Mouse (Mus musculus) MEL (cell line): ENCODE results near the gene Zfp984.

Source experiments
- CTCF ChIP-seq, 3 experiments: IDR thresholded peaks in 2 of 3; conservative IDR thresholded peaks in 1 of 3; 2 replicates each; pipeline ENCODE4 v1.5.1; 2011 to 2012; ENCODE audit warnings: low read length in 3 of 3, low read depth in 2 of 3, mild to moderate bottlenecking in 2 of 3, improper control_type of control experiment in 1 of 3, inconsistent platforms in 1 of 3, mixed read lengths in 1 of 3, moderate library complexity in 1 of 3; ENCODE audit not compliant: control insufficient read depth in 1 of 3, insufficient read depth in 1 of 3, poor library complexity in 1 of 3, severe bottlenecking in 1 of 3
- E2F4 ChIP-seq: IDR thresholded peaks from 2 replicates; pipeline ENCODE4 v1.6.1; 2011; ENCODE audit warnings: low read depth, low read length, improper control_type of control experiment, borderline replicate concordance
- EP300 ChIP-seq, 2 experiments: IDR thresholded peaks; 2 replicates each; pipeline ENCODE4 v1.6.1; 2011; ENCODE audit warnings: improper control_type of control experiment in 2 of 2, low read length in 2 of 2, low read depth in 1 of 2, mild to moderate bottlenecking in 1 of 2
- MAZ ChIP-seq: IDR thresholded peaks from 2 replicates; pipeline ENCODE4 v1.6.1; 2012; ENCODE audit warnings: low read depth, mild to moderate bottlenecking, inconsistent platforms, low read length, improper control_type of control experiment
- MXI1 ChIP-seq: IDR thresholded peaks from 2 replicates; pipeline ENCODE4 v1.6.1; 2011; ENCODE audit warnings: mild to moderate bottlenecking, low read depth, low read length, improper control_type of control experiment
- MYC ChIP-seq: IDR thresholded peaks from 2 replicates; pipeline ENCODE4 v1.6.1; 2011; ENCODE audit warnings: low read depth, mild to moderate bottlenecking, low read length, improper control_type of control experiment, moderate library complexity
- POLR2A ChIP-seq, 2 experiments: IDR thresholded peaks; 2 replicates each; pipeline ENCODE4 v1.6.1; 2011 to 2012; ENCODE audit warnings: low read length in 2 of 2, mild to moderate bottlenecking in 2 of 2, control low read depth in 1 of 2, improper control_type of control experiment in 1 of 2, low read depth in 1 of 2, moderate library complexity in 1 of 2; ENCODE audit not compliant: control insufficient read depth in 1 of 2, insufficient read depth in 1 of 2, poor library complexity in 1 of 2
- RAD21 ChIP-seq: IDR thresholded peaks from 2 replicates; pipeline ENCODE4 v1.6.1; 2011; ENCODE audit warnings: mild to moderate bottlenecking, low read depth, low read length, improper control_type of control experiment
- UBTF ChIP-seq: IDR thresholded peaks from 2 replicates; pipeline ENCODE4 v1.6.1; 2012; ENCODE audit warnings: low read depth, mild to moderate bottlenecking, inconsistent platforms, low read length, improper control_type of control experiment, moderate library complexity, borderline replicate concordance; ENCODE audit not compliant: insufficient read depth
- USF1 ChIP-seq: IDR thresholded peaks from 2 replicates; pipeline ENCODE4 v1.6.1; 2014; ENCODE audit warnings: low read depth, mild to moderate bottlenecking, inconsistent platforms, low read length, improper control_type of control experiment, moderate library complexity
- USF2 ChIP-seq, 2 experiments: IDR thresholded peaks; 2 replicates each; pipeline ENCODE4 v1.6.1; 2011 to 2012; ENCODE audit warnings: improper control_type of control experiment in 2 of 2, low read length in 2 of 2, borderline replicate concordance in 1 of 2, inconsistent platforms in 1 of 2, low read depth in 1 of 2, mild to moderate bottlenecking in 1 of 2; ENCODE audit not compliant: insufficient read depth in 1 of 2
- ZC3H11A ChIP-seq: IDR thresholded peaks from 2 replicates; pipeline ENCODE4 v1.6.1; 2012; ENCODE audit warnings: low read depth, mild to moderate bottlenecking, inconsistent platforms, low read length, improper control_type of control experiment
- ZKSCAN1 ChIP-seq: IDR thresholded peaks from 2 replicates; pipeline ENCODE4 v1.6.1; 2012; ENCODE audit warnings: low read depth, mild to moderate bottlenecking, inconsistent platforms, low read length, improper control_type of control experiment, moderate library complexity
- ZMIZ1 ChIP-seq: IDR thresholded peaks from 2 replicates; pipeline ENCODE4 v1.6.1; 2012; ENCODE audit warnings: low read depth, mild to moderate bottlenecking, inconsistent platforms, low read length, improper control_type of control experiment, moderate library complexity

GRCm38 (mm10) chr4:147847614-147848583, 38.3 kb upstream of the Zfp984 start, which contains the start of gene Zfp933:
- TF ChIP-seq CTCF (IDR thresholded peaks at IDR 0.05 in 2 of 3, conservative IDR thresholded peaks at IDR 0.05 in 1 of 3; ENCODE audit: control insufficient read depth in 1 of 3, insufficient read depth in 1 of 3, low read depth in 2 of 3, low read length in 3 of 3, poor library complexity in 1 of 3, severe bottlenecking in 1 of 3) (no peak), POLR2A (IDR thresholded peaks at IDR 0.05; ENCODE audit: control insufficient read depth in 1 of 2, insufficient read depth in 1 of 2, low read depth in 1 of 2, low read length in 2 of 2, poor library complexity in 1 of 2) (peak; percentile 47 to 71; a peak in 3 of 4 replicates), E2F4 (no peak), RAD21 (no peak), MAZ (no peak), ZKSCAN1 (no peak), EP300 (IDR thresholded peaks at IDR 0.05; ENCODE audit: low read depth in 1 of 2, low read length in 2 of 2) (peak in 1 of 2 experiments; percentile 13; a peak in 2 of 4 replicates), UBTF (no peak), ZMIZ1 (0 out of 2 replicates have a peak, but pooled peaks have one; percentile 53), ZC3H11A (no peak), MYC (peak; percentile 98), USF1 (peak; percentile 97), USF2 (IDR thresholded peaks at IDR 0.05; ENCODE audit: borderline replicate concordance in 1 of 2, insufficient read depth in 1 of 2, low read depth in 1 of 2, low read length in 2 of 2) (peak in 1 of 2 experiments; percentile 82; a peak in 2 of 4 replicates), MXI1 (peak; percentile 97)
